Mouse (Mus musculus) macrophage (primary cell): ENCODE data around the gene Nt5c3b. TPM values are rescaled to one million over a fixed set of nuclear protein-coding genes. Genes with fewer than 3 reads are reported as not detected.

ENCODE experiments used
- H3K27ac ChIP-seq: fragments of 350-480 bp; formaldehyde crosslinking; 2 replicates; pipeline ENCODE4 v1.9.0; 2021
- H3K36me3 ChIP-seq: fragments of 350-480 bp; formaldehyde crosslinking; 2 replicates; pipeline ENCODE4 v1.9.0; 2021; ENCODE audit errors: inconsistent target
- H3K4me3 ChIP-seq: fragments of 350-480 bp; formaldehyde crosslinking; 2 replicates; pipeline ENCODE4 v1.9.0; 2021; ENCODE audit errors: inconsistent target
- H3K79me2 ChIP-seq: fragments of 350-480 bp; formaldehyde crosslinking; 2 replicates; pipeline ENCODE4 v1.9.0; 2021; ENCODE audit errors: inconsistent target
- WGBS: methylation state at CpG from one replicate; pipeline ENCODE4 v1.1.7; 2026; ENCODE audit warnings: inconsistent platforms; ENCODE audit not compliant: missing documents; 5-methylcytosine and 5-hydroxymethylcytosine counted together
- polyA plus RNA-seq: library from polyadenylated mRNA; stranded (reverse); fragments of 250-400 nt; gene quantifications from 3 replicates; pipeline ENCODE4 v1.2.4, GENCODE M21; 2018; ENCODE audit warnings: inconsistent platforms
- total RNA-seq, 78 experiments: library from RNA; depleted of rRNA; stranded (reverse); fragments of 250-400 nt; gene quantifications; 1 replicate in 9 of 78; 2 replicates in 24 of 78; 3 replicates in 43 of 78; 4 replicates in 2 of 78; pipeline ENCODE4 v1.2.4; 2018; ENCODE audit warnings: inconsistent platforms in 56 of 78

The Nt5c3b gene
- total RNA-seq (2018; cell fraction: chromatin; rRNA removed), result 10 to 100 TPM in 9 of 26 experiments, 1 to 10 TPM in 17; 2.1 to 21.4 (median 8.8) TPM
- 10 to 100 TPM in 1 of 26 experiments, 1 to 10 TPM in 25; 4.4 to 10.1 (median 6.6) TPM for total RNA-seq (2018; cell fraction: cytosol; rRNA removed)
- total RNA-seq (2018; cell fraction: nucleus; rRNA removed), result 10 to 100 TPM in 3 of 26 experiments, 1 to 10 TPM in 20, under 1 TPM in 3; 0.53 to 17.3 (median 5.1) TPM
- 10.7 to 17.3 TPM (median 13.4 TPM) in 3 replicates for polyA plus RNA-seq

DNA sequence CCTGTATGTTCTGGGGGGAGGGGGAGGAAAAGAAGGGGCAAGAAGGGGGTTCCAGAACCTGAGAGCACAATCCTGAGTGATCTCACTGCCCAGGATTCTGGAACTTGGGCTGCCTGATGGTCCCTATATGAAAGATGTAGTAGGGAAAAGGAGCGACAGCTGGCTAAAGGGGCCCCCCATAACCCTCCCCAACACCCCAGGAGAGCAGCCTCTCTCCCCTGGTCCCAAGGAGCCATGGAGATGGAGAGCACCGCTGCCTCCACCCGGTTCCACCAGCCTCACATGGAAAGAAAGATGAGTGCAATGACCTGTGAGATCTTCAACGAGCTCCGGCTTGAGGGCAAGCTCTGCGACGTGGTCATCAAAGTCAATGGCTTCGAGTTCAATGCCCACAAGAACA, at the start of gene Nt5c3b, which contains the start of gene Klhl10:
Gene Nt5c3b (minus strand): TSS at position 12 of the 400 bp plus-strand sequence.
Gene Klhl10 (plus strand): TSS at position 121 of the 400 bp plus-strand sequence.
- Histone ChIP-seq H3K36me3 (no peaks in the 10 kb centered on the region), H3K4me3 (peak within 1 kb of the TSS; percentile 26), H3K79me2 (no peaks in the 10 kb centered on the region), H3K27ac (no peak within 1 kb of the TSS)
- 90% methylated on average over 8 of the region's 8 CpGs for WGBS

DNA sequence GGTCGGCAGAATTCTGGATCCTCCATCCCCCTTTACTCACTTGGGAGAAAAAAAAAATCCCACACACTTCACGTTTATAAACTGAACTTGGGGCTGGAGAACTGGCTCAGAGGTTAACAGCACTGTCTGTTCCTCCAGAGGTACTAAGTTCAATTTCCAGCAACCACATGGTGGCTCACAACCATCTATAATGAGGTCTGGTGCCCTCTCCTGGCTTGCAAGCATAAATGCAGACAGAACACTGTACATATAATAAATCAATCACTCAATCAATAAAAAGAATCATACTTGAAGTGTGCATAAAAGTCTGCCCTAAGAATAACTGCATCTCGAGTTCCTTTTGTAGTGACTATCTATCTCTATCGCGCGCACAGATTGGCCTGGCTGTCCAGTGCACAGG, 49.3 kb upstream of the Nt5c3b start:
- WGBS, result 99% methylated on average over 6 of the region's 6 CpGs
- Histone ChIP-seq H3K4me3 (no peak overlapping the region), H3K79me2 (no peaks in the 10 kb centered on the region), H3K36me3 (peaks cover 84% of the 10 kb centered on the region), H3K27ac (no peak overlapping the region)

DNA sequence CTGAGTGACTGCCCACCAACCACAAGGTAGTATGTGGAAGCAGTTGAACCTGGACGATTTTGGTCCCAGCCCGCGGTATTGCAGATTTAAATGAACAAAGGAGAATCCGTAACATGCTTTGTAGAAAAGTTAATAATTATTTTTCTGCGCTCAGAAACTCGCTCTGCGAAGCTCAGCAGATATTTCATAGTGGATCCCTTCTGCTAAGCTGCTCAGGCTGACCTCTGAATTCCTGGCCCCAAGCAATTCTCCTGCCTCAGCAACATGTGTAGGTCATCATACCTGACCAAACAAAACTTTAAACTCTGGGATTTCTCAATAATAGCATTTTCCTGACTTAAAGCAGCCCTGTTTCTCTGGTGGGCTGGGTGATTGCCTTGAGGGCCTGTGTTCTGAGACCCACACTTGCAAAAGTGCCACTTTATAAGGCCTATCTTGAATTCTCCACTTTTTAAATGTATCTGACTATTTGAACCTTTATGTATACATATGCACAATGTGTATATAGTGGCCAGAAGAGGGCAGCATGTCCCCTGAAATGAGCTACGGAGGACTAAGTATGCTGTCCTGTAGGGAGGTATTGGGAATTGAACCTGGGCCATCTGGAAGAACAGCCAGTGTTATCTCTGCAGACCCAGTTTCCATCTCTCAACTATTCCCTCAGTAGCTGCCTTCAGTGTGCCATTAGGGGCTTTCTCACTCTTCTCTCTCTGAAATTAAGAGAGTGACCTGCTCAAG, 44.4 kb upstream of the Nt5c3b start:
- no peak overlapping the region for H3K27ac ChIP-seq
- H3K79me2 ChIP-seq, result no peaks in the 10 kb centered on the region
- H3K4me3 ChIP-seq, result no peak overlapping the region
- peaks cover 87% of the 10 kb centered on the region for H3K36me3 ChIP-seq
- WGBS, result 88% methylated on average over 8 of the region's 8 CpGs

- H3K79me2 ChIP-seq, result no peaks in the 10 kb centered on the region
- peaks cover 79% of the 10 kb centered on the region for H3K36me3 ChIP-seq
- 83% methylated on average over 3 of the region's 3 CpGs for WGBS
- H3K4me3 ChIP-seq, result no peak overlapping the region
- H3K27ac ChIP-seq, result no peak overlapping the region
Measured at GRCm38 (mm10) chr11:100484461-100484860, 42.9 kb upstream of the Nt5c3b start.

DNA sequence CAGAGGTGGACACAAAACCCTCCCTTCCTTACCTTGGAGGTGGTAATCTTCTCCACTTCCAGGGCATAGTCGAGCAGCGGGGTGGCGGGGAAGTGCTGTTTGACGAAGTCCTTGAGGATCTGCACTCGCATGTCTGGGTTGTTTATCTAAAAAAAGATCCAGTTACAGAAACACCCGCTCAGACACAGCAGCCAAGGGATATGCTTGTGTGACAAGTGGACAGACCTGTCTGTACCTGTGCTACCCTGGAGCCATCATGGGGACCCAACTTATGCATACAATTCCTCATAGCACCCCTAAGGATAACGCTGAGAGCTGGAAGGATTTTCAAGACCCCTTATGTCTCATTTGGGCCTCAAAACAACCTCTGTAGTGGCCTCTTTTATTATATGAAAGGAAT, 37.5 kb upstream of the Nt5c3b start:
- 98% methylated on average over 7 of the region's 7 CpGs for WGBS
- Histone ChIP-seq H3K79me2 (no peaks in the 10 kb centered on the region), H3K36me3 (peaks cover 48% of the 10 kb centered on the region), H3K27ac (no peak overlapping the region), H3K4me3 (no peak overlapping the region)

- H3K27ac ChIP-seq, result no peak overlapping the region
- 100% methylated on average over 5 of the region's 5 CpGs for WGBS
- H3K79me2 ChIP-seq, result peaks cover 10% of the 10 kb centered on the region
- H3K4me3 ChIP-seq, result no peak overlapping the region
- peaks cover 20% of the 10 kb centered on the region for H3K36me3 ChIP-seq
Measured at GRCm38 (mm10) chr11:100476281-100476680, 34.7 kb upstream of the Nt5c3b start.

- WGBS, result 46% methylated on average over 5 of the region's 5 CpGs
- Histone ChIP-seq H3K36me3 (no peaks in the 10 kb centered on the region; the same call in 1 of the 2 replicates), H3K27ac (no peak overlapping the region)
Measured at GRCm38 (mm10) chr11:100472935-100473295, 31.3 kb upstream of the Nt5c3b start.

DNA sequence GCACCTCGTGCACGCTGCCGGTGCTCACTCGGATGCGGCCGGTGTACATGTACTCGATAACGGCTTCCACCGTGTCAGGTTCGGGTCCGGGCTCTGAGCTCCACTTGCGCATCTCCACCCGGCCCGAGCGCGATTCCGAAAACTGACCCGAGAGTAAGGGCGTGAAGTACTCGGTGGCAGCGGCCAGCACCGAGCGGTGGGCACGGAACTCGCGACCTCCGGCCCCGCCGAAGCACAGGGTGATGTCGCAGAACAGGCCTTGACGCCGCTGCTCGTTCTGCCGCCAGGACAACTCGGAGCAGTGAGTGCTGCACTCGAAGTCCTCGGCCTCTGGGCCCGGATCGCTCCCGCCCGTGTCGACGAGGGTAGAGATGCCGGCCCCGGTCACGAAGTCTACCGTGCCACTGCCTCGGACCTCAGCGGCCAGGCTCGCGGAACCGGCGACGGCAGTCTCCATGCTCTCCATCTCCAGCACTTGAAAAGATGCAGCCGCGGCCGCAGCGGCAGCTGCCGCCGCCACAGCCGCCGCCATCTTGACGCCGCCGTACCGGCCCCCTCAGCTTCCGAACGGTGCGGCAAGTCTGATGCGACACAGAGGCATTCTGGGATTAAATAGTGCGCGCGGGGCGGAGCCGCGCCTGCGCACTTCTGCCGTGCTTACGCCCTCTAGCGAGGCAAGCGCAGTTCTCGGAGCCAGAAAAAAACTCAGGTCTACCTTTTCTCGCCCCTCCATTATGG, 30.8 kb upstream of the Nt5c3b start, which contains the start of gene Klhl11:
Gene Klhl11 (minus strand): TSS at position 545 of the 738 bp plus-strand sequence.
- Histone ChIP-seq H3K36me3 (no peaks in the 10 kb centered on the region), H3K4me3 (peak within 1 kb of the TSS; percentile 44), H3K27ac (no peak within 1 kb of the TSS), H3K79me2 (peaks cover 50% of the 10 kb centered on the region)
- WGBS, result 1% methylated on average over 83 of the region's 83 CpGs

More at GRCm38 (mm10) chr11:100472935-100473295, 31.3 kb upstream of the Nt5c3b start:
- H3K4me3 ChIP-seq, result peak overlapping the region; percentile 6; the same call in 1 of the 2 replicates
- H3K79me2 ChIP-seq, result peaks cover 44% of the 10 kb centered on the region

DNA sequence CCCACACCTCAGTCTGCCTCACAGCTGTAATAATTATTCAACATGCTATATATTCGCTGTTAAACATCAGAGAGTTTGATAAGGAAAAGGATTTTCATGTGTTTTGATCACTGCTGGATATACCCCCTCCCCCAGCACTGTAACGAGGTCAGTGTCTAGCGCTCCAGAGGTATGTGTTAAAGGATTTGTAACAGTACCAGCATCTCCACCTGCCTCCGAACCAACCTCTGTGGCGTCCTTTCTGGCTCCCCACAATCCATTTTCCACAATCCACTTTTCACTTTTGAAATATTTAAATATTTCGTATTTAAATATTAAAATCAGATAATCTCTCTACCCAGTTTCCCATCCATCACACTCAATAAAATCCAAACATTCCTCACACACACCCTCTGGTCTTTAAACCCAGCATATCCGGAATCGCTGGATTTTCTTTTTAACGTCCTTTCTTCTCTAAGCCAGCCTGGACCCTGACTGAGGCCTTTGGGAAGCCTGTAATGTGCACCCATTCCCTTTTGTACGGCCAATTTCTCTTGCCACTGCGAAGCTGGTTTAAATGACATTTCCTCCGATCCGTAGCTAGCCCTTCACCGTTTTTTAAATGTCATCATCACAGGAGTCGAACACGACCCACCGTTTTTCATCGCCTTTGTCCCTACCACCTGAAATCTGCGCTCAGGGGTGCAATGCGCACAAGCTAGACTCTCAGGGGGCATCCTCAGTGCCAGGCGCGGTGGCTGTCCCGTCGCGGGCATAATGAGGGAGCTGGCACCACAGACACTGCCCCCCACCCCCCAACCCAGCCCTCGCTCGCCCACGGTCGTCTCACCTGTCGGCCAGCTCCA, 30.0 kb upstream of the Nt5c3b start:
- Histone ChIP-seq H3K4me3 (peak overlapping the region; percentile 44), H3K36me3 (no peaks in the 10 kb centered on the region), H3K27ac (no peak overlapping the region), H3K79me2 (peaks cover 58% of the 10 kb centered on the region)
- 14% methylated on average over 30 of the region's 30 CpGs for WGBS

GRCm38 (mm10) chr11:100465833-100466232, 24.2 kb upstream of the Nt5c3b start:
- Histone ChIP-seq H3K27ac (no peak overlapping the region), H3K79me2 (peaks cover 98% of the 10 kb centered on the region), H3K4me3 (no peak overlapping the region), H3K36me3 (peaks cover 15% of the 10 kb centered on the region; the same call in 1 of the 2 replicates)
- 82% methylated on average over 1 of the region's 1 CpGs for WGBS

DNA sequence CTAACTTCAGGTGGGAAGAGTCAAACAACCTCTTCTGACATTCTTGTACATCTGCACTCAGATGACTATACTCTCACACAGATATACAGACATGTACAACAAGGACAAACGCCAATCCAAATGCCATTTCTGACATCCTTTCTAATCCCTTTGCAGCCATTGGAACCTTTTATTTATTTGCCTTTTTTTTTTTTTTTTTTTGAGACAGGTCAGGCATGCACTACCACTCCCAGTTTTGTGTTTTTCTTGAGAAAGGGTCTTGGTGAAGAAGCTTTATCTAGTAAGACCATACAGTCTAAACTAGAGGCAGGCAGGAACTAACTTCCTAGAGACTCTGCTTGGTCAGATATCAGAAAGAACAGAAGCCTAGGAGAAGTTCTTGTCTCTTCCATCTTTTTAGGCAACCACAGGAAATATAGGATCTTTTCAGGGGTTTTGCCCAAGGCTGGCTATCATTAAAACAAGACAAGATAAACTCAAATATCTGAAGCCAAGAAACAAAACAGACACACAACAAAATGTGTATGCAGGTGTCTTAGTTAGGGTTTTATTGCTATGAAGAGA, 23.7 kb upstream of the Nt5c3b start:
- Histone ChIP-seq H3K36me3 (peaks cover 20% of the 10 kb centered on the region; the same call in 1 of the 2 replicates), H3K79me2 (peaks cover 97% of the 10 kb centered on the region), H3K27ac (no peak overlapping the region), H3K4me3 (no peak overlapping the region)
- 92% methylated on average over 1 of the region's 1 CpGs for WGBS

DNA sequence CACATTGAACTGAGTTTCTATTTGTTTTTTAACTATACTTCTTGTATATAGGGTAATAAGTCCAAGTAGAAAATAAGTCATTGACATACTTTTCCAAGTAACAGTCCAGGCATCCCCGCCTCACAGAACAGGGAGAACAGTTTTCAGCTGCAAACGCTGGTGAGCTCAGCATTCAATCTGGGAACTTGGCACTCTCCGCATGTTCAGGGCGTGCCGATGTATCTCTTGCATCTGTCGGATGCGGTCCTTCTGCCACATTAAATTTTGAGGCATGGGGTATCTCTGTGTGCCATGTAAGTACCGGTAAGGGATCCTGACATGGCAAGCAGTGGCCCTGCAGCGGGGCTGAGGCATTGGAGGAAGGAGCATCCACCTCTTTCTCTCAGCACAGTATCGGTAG, 21.1 kb upstream of the Nt5c3b start:
- peaks cover 23% of the 10 kb centered on the region; the same call in 1 of the 2 replicates for H3K36me3 ChIP-seq
- H3K27ac ChIP-seq, result no peak overlapping the region
- 89% methylated on average over 10 of the region's 10 CpGs for WGBS
- peaks cover 93% of the 10 kb centered on the region for H3K79me2 ChIP-seq
- no peak overlapping the region for H3K4me3 ChIP-seq

GRCm38 (mm10) chr11:100457711-100458110, 16.1 kb upstream of the Nt5c3b start:
- Histone ChIP-seq H3K27ac (no peak overlapping the region), H3K4me3 (no peak overlapping the region), H3K79me2 (peaks cover 44% of the 10 kb centered on the region), H3K36me3 (peaks cover 15% of the 10 kb centered on the region; the same call in 1 of the 2 replicates)
- WGBS, result 89% methylated on average over 5 of the region's 5 CpGs
